Mouse (Mus musculus) liver, embryonic 18 days (tissue): Measurements from ENCODE around the gene Olfr1089. TPM values are rescaled to one million over a fixed set of nuclear protein-coding genes. Genes with fewer than 3 reads are reported as not detected.

Source experiments
- polyA plus RNA-seq: library from polyadenylated mRNA; depleted of rRNA; stranded (reverse); fragments of >200 nt; gene quantifications from 2 replicates; pipeline ENCODE4 v1.2.3, GENCODE M21; 2012; rRNA removed

Gene Olfr1089
- polyA plus RNA-seq = not detected in 2 replicates

GRCm38 (mm10) chr2:86733601-86734000 is at the start of gene Olfr1089:
Olfr1089 (minus strand) TSS chr2:86733701.

GRCm38 (mm10) chr2:86782179-86782578 is 48.7 kb upstream of the Olfr1089 start, which contains the start of gene Olfr1093:
Olfr1093 (plus strand) TSS chr2:86782479.

GRCm38 (mm10) chr2:86758893-86759292 is 25.4 kb upstream of the Olfr1089 start, which contains the start of gene Olfr1090:
Olfr1090 (minus strand) TSS chr2:86758993.

GRCm38 (mm10) chr2:86698295-86698694 is 35.2 kb downstream of the Olfr1089 start, which contains the start of gene Olfr1087:
Olfr1087 (minus strand) TSS chr2:86698395.

Other genes starting within 250 kb of the Olfr1089 start
- not detected in 2 replicates for gene Olfr228, start 246.3 kb downstream of the Olfr1089 start, polyA plus RNA-seq
- gene Olfr1076, start 225.2 kb downstream of the Olfr1089 start, polyA plus RNA-seq = not detected in 2 replicates
- gene Olfr1079, start 191.2 kb downstream of the Olfr1089 start, polyA plus RNA-seq = not detected in 2 replicates
- not detected in 2 replicates for gene Olfr1080, start 175.5 kb downstream of the Olfr1089 start, polyA plus RNA-seq
- not detected in 2 replicates for gene Olfr1082, start 134.7 kb downstream of the Olfr1089 start, polyA plus RNA-seq
- gene Olfr1084, start 94.0 kb downstream of the Olfr1089 start, polyA plus RNA-seq = not detected in 2 replicates
- not detected in 2 replicates for gene Olfr1085, start 71.7 kb downstream of the Olfr1089 start, polyA plus RNA-seq
- gene Olfr1086, start 53.6 kb downstream of the Olfr1089 start, polyA plus RNA-seq = not detected in 2 replicates
- not detected in 2 replicates for gene Olfr1087, start 35.3 kb downstream of the Olfr1089 start, polyA plus RNA-seq
- gene Olfr1090, start 25.3 kb upstream of the Olfr1089 start, polyA plus RNA-seq = not detected in 2 replicates
- not detected in 2 replicates for gene Olfr1093, start 48.8 kb upstream of the Olfr1089 start, polyA plus RNA-seq
- not detected in 2 replicates for gene Olfr141, start 76.3 kb upstream of the Olfr1089 start, polyA plus RNA-seq
- not detected in 2 replicates for gene Olfr1094, start 91.0 kb upstream of the Olfr1089 start, polyA plus RNA-seq
- gene Olfr1095, start 118.0 kb upstream of the Olfr1089 start, polyA plus RNA-seq = not detected in 2 replicates
- gene Gm13723, start 141.1 kb upstream of the Olfr1089 start, polyA plus RNA-seq = not detected in 2 replicates
- gene Olfr1097, start 158.5 kb upstream of the Olfr1089 start, polyA plus RNA-seq = not detected in 2 replicates
- gene Olfr1098, start 190.8 kb upstream of the Olfr1089 start, polyA plus RNA-seq = not detected in 2 replicates
- not detected in 2 replicates for gene Olfr1099, start 227.0 kb upstream of the Olfr1089 start, polyA plus RNA-seq
- not detected in 2 replicates for gene Olfr1100, start 246.3 kb upstream of the Olfr1089 start, polyA plus RNA-seq